Mouse (Mus musculus): ENCODE data around the gene Cfap157. TPM values are rescaled to one million over a fixed set of nuclear protein-coding genes. Genes with fewer than 3 reads are reported as not detected.
A peak's percentile ranks its signal among the peaks of the same experiment; 100 is the strongest.

Gene Cfap157
- polyA plus RNA-seq, 1 experiment from 2014 or later: 1.3 TPM

- no peak for ATAC-seq (ENCODE audit: low read depth)
- Histone ChIP-seq H3K36me3 (peaks cover 76% of the 10 kb centered on the region), H3K4me3 (no peak overlapping the region), H3K4me1 (replicated peaks) (peaks cover 13% of the 10 kb centered on the region), H3K27ac (replicated peaks) (peak overlapping the region; percentile 73), H3K27me3 (no peaks in the 10 kb centered on the region), H3K4me2 (0 out of 2 replicates have a peak overlapping the region, but pooled peaks have one; percentile 4), H3K9me3 (no peaks in the 10 kb centered on the region), H3K9ac (peak overlapping the region; percentile 38; the same call in 1 of the 2 replicates)
- 52% methylated on average over 17 of the region's 17 CpGs for WGBS
Measured at GRCm38 (mm10) chr2:32816946-32817581, 32.8 kb upstream of the Cfap157 start.

- H3K27me3 ChIP-seq: no peaks in the 10 kb centered on the region
- H3K9ac ChIP-seq: no peak overlapping the region
- no peaks in the 10 kb centered on the region for H3K9me3 ChIP-seq
- peak overlapping the region; percentile 73 for H3K27ac ChIP-seq (replicated peaks)
- H3K4me2 ChIP-seq: no peak overlapping the region
- H3K36me3 ChIP-seq: peaks cover 76% of the 10 kb centered on the region
- ATAC-seq (ENCODE audit: low read depth): no peak
- H3K4me3 ChIP-seq: no peak overlapping the region
- 84% methylated on average over 2 of the region's 2 CpGs for WGBS
- H3K4me1 ChIP-seq (replicated peaks): peaks cover 13% of the 10 kb centered on the region
Measured at GRCm38 (mm10) chr2:32816497-32816896, 32.3 kb upstream of the Cfap157 start.

GRCm38 (mm10) chr2:32811959-32812358 lies 27.7 kb upstream of the Cfap157 start:
- no peak for ATAC-seq (ENCODE audit: low read depth)
- Histone ChIP-seq H3K9ac (no peak overlapping the region), H3K4me3 (no peak overlapping the region), H3K4me1 (replicated peaks) (peaks cover 3% of the 10 kb centered on the region), H3K9me3 (no peaks in the 10 kb centered on the region), H3K4me2 (no peak overlapping the region), H3K36me3 (peaks cover 83% of the 10 kb centered on the region), H3K27ac (replicated peaks) (no peak overlapping the region), H3K27me3 (no peaks in the 10 kb centered on the region)
- 81% methylated on average over 8 of the region's 8 CpGs for WGBS

- Histone ChIP-seq H3K4me2 (no peak overlapping the region), H3K9me3 (no peaks in the 10 kb centered on the region), H3K4me1 (replicated peaks) (no peaks in the 10 kb centered on the region), H3K36me3 (peaks cover 97% of the 10 kb centered on the region), H3K4me3 (no peak overlapping the region), H3K27me3 (no peaks in the 10 kb centered on the region), H3K9ac (no peak overlapping the region), H3K27ac (replicated peaks) (no peak overlapping the region)
- WGBS: 93% methylated on average over 14 of the region's 14 CpGs
- ATAC-seq (ENCODE audit: low read depth): no peak
Measured at GRCm38 (mm10) chr2:32808816-32809566, 24.8 kb upstream of the Cfap157 start.

GRCm38 (mm10) chr2:32798251-32798962 lies 14.2 kb upstream of the Cfap157 start:
- Histone ChIP-seq H3K4me1 (replicated peaks) (peaks cover 3% of the 10 kb centered on the region; the same call in 1 of the 2 replicates), H3K4me3 (no peak overlapping the region), H3K27me3 (no peaks in the 10 kb centered on the region), H3K4me2 (no peak overlapping the region), H3K36me3 (peaks cover 99% of the 10 kb centered on the region), H3K9me3 (no peaks in the 10 kb centered on the region), H3K27ac (replicated peaks) (no peak overlapping the region), H3K9ac (no peak overlapping the region)
- ATAC-seq (ENCODE audit: low read depth): no peak
- 63% methylated on average over 10 of the region's 10 CpGs for WGBS

GRCm38 (mm10) chr2:32795748-32796418 lies 11.7 kb upstream of the Cfap157 start:
- H3K27ac ChIP-seq (replicated peaks): no peak overlapping the region
- no peaks in the 10 kb centered on the region for H3K27me3 ChIP-seq
- H3K4me3 ChIP-seq: no peak overlapping the region
- ATAC-seq (ENCODE audit: low read depth): peak; percentile 52; the same call in 1 of the 2 replicates
- peaks cover 97% of the 10 kb centered on the region for H3K36me3 ChIP-seq
- H3K4me2 ChIP-seq: no peak overlapping the region
- no peaks in the 10 kb centered on the region for H3K9me3 ChIP-seq
- WGBS: 76% methylated on average over 13 of the region's 13 CpGs
- H3K9ac ChIP-seq: no peak overlapping the region
- peaks cover 3% of the 10 kb centered on the region; the same call in 1 of the 2 replicates for H3K4me1 ChIP-seq (replicated peaks)

GRCm38 (mm10) chr2:32791297-32791696 lies 7.1 kb upstream of the Cfap157 start:
- Histone ChIP-seq H3K36me3 (peaks cover 76% of the 10 kb centered on the region), H3K4me2 (no peak overlapping the region)
- WGBS: 86% methylated on average over 6 of the region's 6 CpGs

GRCm38 (mm10) chr2:32788581-32788980 lies 4.4 kb upstream of the Cfap157 start:
- Histone ChIP-seq H3K27ac (replicated peaks) (no peak overlapping the region), H3K4me3 (no peak overlapping the region), H3K4me2 (no peak overlapping the region), H3K27me3 (no peaks in the 10 kb centered on the region), H3K4me1 (replicated peaks) (0 out of 2 replicates have a peak, but pooled peaks cover 5% of the 10 kb centered on the region), H3K36me3 (peaks cover 48% of the 10 kb centered on the region), H3K9me3 (no peaks in the 10 kb centered on the region), H3K9ac (no peak overlapping the region)
- no peak for ATAC-seq (ENCODE audit: low read depth)
- 76% methylated on average over 2 of the region's 2 CpGs for WGBS

More at GRCm38 (mm10) chr2:32791297-32791696, 7.1 kb upstream of the Cfap157 start:
- Histone ChIP-seq H3K4me1 (replicated peaks) (peaks cover under 1% of the 10 kb centered on the region; the same call in 1 of the 2 replicates), H3K27ac (replicated peaks) (no peak overlapping the region), H3K9me3 (no peaks in the 10 kb centered on the region), H3K27me3 (no peaks in the 10 kb centered on the region), H3K9ac (no peak overlapping the region), H3K4me3 (no peak overlapping the region)
- no peak for ATAC-seq (ENCODE audit: low read depth)

GRCm38 (mm10) chr2:32787176-32787575 lies 2.9 kb upstream of the Cfap157 start:
- Histone ChIP-seq H3K27me3 (no peaks in the 10 kb centered on the region), H3K4me3 (no peak overlapping the region), H3K9me3 (no peaks in the 10 kb centered on the region), H3K4me2 (no peak overlapping the region), H3K4me1 (replicated peaks) (0 out of 2 replicates have a peak, but pooled peaks cover 5% of the 10 kb centered on the region), H3K27ac (replicated peaks) (no peak overlapping the region), H3K36me3 (peaks cover 35% of the 10 kb centered on the region), H3K9ac (no peak overlapping the region)
- 59% methylated on average over 6 of the region's 6 CpGs for WGBS
- no peak for ATAC-seq (ENCODE audit: low read depth)

- H3K9me3 ChIP-seq: no peaks in the 10 kb centered on the region
- no peak for ATAC-seq (ENCODE audit: low read depth)
- H3K36me3 ChIP-seq: no peaks in the 10 kb centered on the region
- H3K27ac ChIP-seq (replicated peaks): no peak overlapping the region
- no peak overlapping the region for H3K4me3 ChIP-seq
- H3K4me1 ChIP-seq (replicated peaks): peaks cover 7% of the 10 kb centered on the region; the same call in 1 of the 2 replicates
- H3K9ac ChIP-seq: no peak overlapping the region
- no peaks in the 10 kb centered on the region for H3K27me3 ChIP-seq
- H3K4me2 ChIP-seq: no peak overlapping the region
- WGBS: 83% methylated on average over 6 of the region's 6 CpGs
Measured at GRCm38 (mm10) chr2:32781710-32782109, 2.5 kb downstream of the Cfap157 start.

- Histone ChIP-seq H3K9ac (no peak overlapping the region), H3K4me3 (no peak overlapping the region), H3K4me1 (replicated peaks) (peaks cover 22% of the 10 kb centered on the region), H3K27me3 (no peaks in the 10 kb centered on the region), H3K27ac (replicated peaks) (no peak overlapping the region), H3K4me2 (no peak overlapping the region), H3K36me3 (no peaks in the 10 kb centered on the region), H3K9me3 (no peaks in the 10 kb centered on the region)
- 92% methylated on average over 6 of the region's 6 CpGs for WGBS
- ATAC-seq (ENCODE audit: low read depth): no peak
Measured at GRCm38 (mm10) chr2:32779714-32780113, 4.5 kb downstream of the Cfap157 start.

Measured in neural tube, embryonic 13.5 days (tissue).